Mouse (Mus musculus) intestine, embryonic 16.5 days (tissue): ENCODE data around the gene Ubqln4. TPM values are rescaled to one million over a fixed set of nuclear protein-coding genes. Genes with fewer than 3 reads are reported as not detected.

Experiments used
- ATAC-seq: fragments of 200-750 bp; cut with Nextera tagmentation; 2 replicates; pipeline ENCODE4 v1.8.0; 2017; ENCODE audit warnings: moderate TSS enrichment, moderate library complexity
- H3K27ac ChIP-seq: fragments of 300-500 bp; sonication (generic); 2 replicates; pipeline ENCODE4 v1.5.1; 2014; ENCODE audit warnings: mild to moderate bottlenecking, low read length
- H3K27me3 ChIP-seq: fragments of 300-500 bp; sonication (generic); replicated peaks from 2 replicates; pipeline ENCODE4 v1.6.1; 2014; ENCODE audit warnings: low read length, control low read depth, mixed read lengths; ENCODE audit not compliant: control insufficient read depth, insufficient read depth
- H3K36me3 ChIP-seq: fragments of 300-500 bp; sonication (generic); 2 replicates; pipeline ENCODE4 v1.6.1; 2014; ENCODE audit warnings: low read length, control low read depth; ENCODE audit not compliant: control insufficient read depth, insufficient read depth
- H3K4me1 ChIP-seq: fragments of 300-500 bp; sonication (generic); 2 replicates; pipeline ENCODE4 v1.6.1; 2014; ENCODE audit warnings: low read length, control low read depth, mixed read lengths; ENCODE audit not compliant: control insufficient read depth, insufficient read depth
- H3K4me2 ChIP-seq: fragments of 300-500 bp; sonication (generic); 2 replicates; pipeline ENCODE4 v1.6.1; 2014; ENCODE audit warnings: low read depth, low read length, control low read depth
- H3K4me3 ChIP-seq: fragments of 300-500 bp; sonication (generic); 2 replicates; pipeline ENCODE4 v1.5.1; 2014; ENCODE audit warnings: mild to moderate bottlenecking, low read length
- H3K9ac ChIP-seq: fragments of 300-500 bp; sonication (generic); 2 replicates; pipeline ENCODE4 v1.6.1; 2014; ENCODE audit warnings: low read depth, low read length
- H3K9me3 ChIP-seq: fragments of 300-500 bp; sonication (generic); 2 replicates; pipeline ENCODE4 v1.6.1; 2016; ENCODE audit warnings: low read length, control low read depth; ENCODE audit not compliant: control insufficient read depth
- WGBS: fragments of 180-500 bp; shearing (Covaris S2); extraction: QIAGEN DNeasy Blood & Tissue Kit; methylation state at CpG from one replicate; pipeline ENCODE4 v1.1.7; 2014; 5-methylcytosine and 5-hydroxymethylcytosine counted together
- polyA plus RNA-seq: library from polyadenylated mRNA; unstranded; fragments of >200 nt; fragmentation: Nextera tagmentation; extraction: Ambion mirVana; gene quantifications from 2 replicates; pipeline ENCODE4 v1.2.1, GENCODE M21; 2015

The Ubqln4 gene
- polyA plus RNA-seq, 1 experiment from 2014 or later: 37.2 TPM

DNA sequence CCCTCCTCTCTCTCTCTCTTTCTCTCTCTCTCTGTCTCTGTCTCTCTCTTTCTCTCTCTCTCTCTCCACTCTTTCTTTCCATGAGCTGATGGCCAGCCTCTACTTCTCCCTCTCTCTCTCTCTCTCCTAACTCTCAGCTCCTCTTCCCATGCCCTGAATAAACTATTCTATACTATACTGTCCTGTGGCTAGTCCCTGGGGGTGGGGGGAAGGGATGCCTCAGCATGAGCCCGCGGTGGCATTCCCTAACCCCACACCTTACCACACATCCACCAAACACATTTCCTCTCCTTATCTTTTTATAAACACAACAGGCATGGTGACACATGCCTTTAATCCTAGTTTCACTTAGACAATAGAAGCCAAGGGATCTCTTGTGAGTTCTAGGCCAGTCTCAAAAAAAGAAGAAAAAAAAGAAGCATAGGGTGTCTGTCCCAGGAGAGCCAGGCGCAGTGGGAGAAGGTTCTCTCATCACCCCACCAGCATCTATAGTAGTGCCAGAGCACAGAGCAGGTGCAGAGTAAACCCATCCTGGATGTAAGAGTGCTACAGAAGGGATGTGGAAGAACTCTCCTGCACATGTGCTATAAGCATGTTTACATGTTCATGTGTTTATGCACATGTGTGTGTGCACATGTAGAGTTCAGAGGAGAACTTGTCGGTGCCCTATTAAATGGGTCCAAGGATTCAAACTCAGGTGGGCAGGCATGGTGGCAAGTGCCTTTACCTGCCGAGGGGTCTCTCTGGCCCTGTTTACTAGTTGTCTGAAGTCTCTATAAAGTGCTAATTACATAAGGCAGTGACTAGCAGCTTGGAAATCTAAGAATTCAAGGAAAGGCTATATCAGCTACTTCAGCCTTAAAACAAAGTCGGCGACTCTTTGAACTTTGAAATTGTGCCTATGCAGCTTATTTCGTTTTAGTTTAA lies 25.2 kb downstream of the Ubqln4 start:
- H3K4me3 ChIP-seq: peak overlapping the region; percentile 85
- ATAC-seq: peak; percentile 26
- H3K27ac ChIP-seq: no peak overlapping the region
- H3K4me2 ChIP-seq: peak overlapping the region; percentile 30
- H3K9me3 ChIP-seq: no peaks in the 10 kb centered on the region
- peaks cover 9% of the 10 kb centered on the region for H3K4me1 ChIP-seq
- H3K27me3 ChIP-seq: no peaks in the 10 kb centered on the region
- no peaks in the 10 kb centered on the region for H3K36me3 ChIP-seq
- no peak overlapping the region for H3K9ac ChIP-seq
- WGBS: 48% methylated on average over 8 of the region's 8 CpGs

DNA sequence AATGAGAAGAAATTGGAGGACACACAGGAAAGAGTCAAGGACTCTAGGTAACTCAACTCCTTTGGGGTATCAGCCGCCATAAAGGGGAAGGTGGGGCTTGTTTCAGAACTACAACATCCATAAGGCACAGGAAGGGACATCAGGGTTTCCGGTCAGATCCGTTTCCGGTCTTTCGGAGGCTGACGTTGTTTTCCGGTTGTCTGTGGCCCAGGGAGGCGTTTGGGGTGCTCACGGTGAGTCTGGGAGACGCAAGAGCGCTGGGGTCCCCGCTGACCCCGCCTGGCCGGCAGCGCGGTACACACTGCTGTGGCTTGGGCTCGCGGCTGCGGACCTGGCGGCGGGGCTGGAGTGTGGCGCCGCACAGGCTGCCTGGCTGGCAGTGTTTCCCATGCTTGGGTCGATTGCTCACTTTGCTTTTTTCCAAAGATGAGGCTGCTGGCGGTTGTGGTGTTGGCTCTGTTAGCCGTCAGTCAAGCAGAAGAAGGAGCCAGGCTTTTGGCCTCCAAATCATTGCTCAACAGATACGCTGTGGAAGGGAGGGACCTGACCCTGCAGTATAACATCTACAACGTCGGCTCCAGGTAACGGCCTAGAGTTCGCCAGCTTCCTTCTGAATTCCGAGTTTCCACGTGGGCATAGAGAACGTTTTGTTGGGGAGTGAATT lies 26.0 kb downstream of the Ubqln4 start:
- Histone ChIP-seq H3K4me2 (peak overlapping the region; percentile 65), H3K9ac (peak overlapping the region; percentile 93), H3K4me1 (peaks cover 9% of the 10 kb centered on the region), H3K27me3 (no peaks in the 10 kb centered on the region), H3K4me3 (peak overlapping the region; percentile 85), H3K9me3 (no peaks in the 10 kb centered on the region), H3K27ac (peak overlapping the region; percentile 71), H3K36me3 (no peaks in the 10 kb centered on the region)
- peak; percentile 91 for ATAC-seq
- under 1% methylated on average over 34 of the region's 34 CpGs for WGBS

DNA sequence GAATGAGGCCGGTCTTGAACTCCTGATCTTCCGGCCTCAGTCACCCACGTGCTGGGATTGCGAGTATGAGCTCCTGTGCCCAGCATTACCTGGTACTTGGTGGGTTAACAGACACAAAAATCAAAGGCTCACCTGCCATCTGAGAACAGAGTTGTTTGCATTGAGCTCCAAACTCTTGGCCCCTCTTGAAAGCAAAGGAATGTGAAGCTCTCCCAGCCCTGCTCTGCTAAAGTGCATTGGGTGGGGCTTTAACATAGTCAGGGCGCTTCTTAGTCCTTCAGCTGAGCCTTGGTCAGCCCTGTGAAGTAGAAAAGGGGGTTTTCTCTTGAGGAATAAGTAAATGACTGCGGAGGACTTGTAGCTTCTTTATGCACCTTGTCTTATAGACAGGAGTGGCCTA lies 32.2 kb downstream of the Ubqln4 start:
- peaks cover 18% of the 10 kb centered on the region for H3K36me3 ChIP-seq
- no peak overlapping the region for H3K27ac ChIP-seq
- no peaks in the 10 kb centered on the region for H3K9me3 ChIP-seq
- H3K27me3 ChIP-seq: no peaks in the 10 kb centered on the region
- WGBS: 88% methylated on average over 6 of the region's 6 CpGs
- H3K4me1 ChIP-seq: peaks cover 4% of the 10 kb centered on the region; the same call in 1 of the 2 replicates
- H3K4me3 ChIP-seq: no peak overlapping the region
- no peak for ATAC-seq
- H3K4me2 ChIP-seq: no peak overlapping the region
- H3K9ac ChIP-seq: no peak overlapping the region

DNA sequence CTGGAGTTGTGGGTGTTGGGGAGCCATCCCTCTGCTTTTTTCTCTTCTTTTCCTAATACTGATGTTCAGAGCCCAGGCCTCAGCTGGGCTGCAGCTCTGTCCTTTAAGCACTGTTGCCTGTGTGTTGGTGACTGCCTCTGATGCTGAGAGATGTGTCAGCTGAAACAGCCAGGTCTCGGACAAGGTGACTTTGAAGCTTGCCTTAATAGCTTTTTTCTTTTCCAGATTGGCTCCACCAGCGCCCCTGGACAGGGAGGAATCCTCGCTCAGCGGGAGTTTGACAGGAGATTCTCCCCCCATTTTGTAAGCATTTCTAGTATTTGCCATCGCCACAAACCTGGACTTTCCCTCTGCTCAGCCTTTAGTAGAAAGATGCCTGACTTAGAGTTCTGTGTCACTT lies 33.1 kb downstream of the Ubqln4 start:
- WGBS: 92% methylated on average over 5 of the region's 5 CpGs
- no peak overlapping the region for H3K9ac ChIP-seq
- H3K9me3 ChIP-seq: no peaks in the 10 kb centered on the region
- peaks cover 18% of the 10 kb centered on the region for H3K36me3 ChIP-seq
- ATAC-seq: no peak
- no peak overlapping the region for H3K27ac ChIP-seq
- H3K4me2 ChIP-seq: no peak overlapping the region
- no peaks in the 10 kb centered on the region for H3K4me1 ChIP-seq
- no peak overlapping the region for H3K4me3 ChIP-seq
- H3K27me3 ChIP-seq: no peaks in the 10 kb centered on the region

DNA sequence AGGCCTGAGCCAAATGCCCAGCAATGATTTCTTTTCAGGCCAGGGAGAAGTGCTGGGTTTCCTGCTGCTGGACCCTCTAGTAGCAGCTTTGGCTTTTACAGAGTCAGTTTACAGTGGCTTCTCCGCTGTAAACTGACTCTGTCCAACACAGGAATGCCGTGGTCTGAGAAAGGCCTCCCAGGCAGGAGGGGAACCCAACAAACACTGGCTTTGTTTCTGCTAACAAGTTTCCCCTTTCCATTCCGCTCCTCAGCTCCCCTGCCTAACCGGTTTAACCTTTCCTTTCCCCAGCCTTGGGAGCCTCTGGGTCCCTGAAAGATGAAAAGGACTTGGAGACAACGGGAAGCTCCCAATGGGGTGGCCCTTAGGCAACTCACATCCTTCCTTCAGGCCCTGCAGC lies 36.7 kb downstream of the Ubqln4 start:
- Histone ChIP-seq H3K27ac (no peak overlapping the region), H3K9me3 (no peaks in the 10 kb centered on the region), H3K36me3 (peaks cover 18% of the 10 kb centered on the region), H3K9ac (no peak overlapping the region), H3K4me3 (no peak overlapping the region), H3K4me1 (peaks cover 21% of the 10 kb centered on the region), H3K27me3 (no peaks in the 10 kb centered on the region), H3K4me2 (no peak overlapping the region)
- WGBS: 23% methylated on average over 5 of the region's 5 CpGs
- ATAC-seq: no peak

GRCm38 (mm10) chr3:88591044-88591443 lies 37.5 kb downstream of the Ubqln4 start:
- H3K9ac ChIP-seq: no peak overlapping the region
- no peaks in the 10 kb centered on the region for H3K27me3 ChIP-seq
- H3K4me3 ChIP-seq: no peak overlapping the region
- no peak overlapping the region for H3K4me2 ChIP-seq
- no peak for ATAC-seq
- H3K36me3 ChIP-seq: peaks cover 18% of the 10 kb centered on the region
- no peak overlapping the region for H3K27ac ChIP-seq
- no peaks in the 10 kb centered on the region for H3K9me3 ChIP-seq
- peaks cover 21% of the 10 kb centered on the region for H3K4me1 ChIP-seq
- 47% methylated on average over 3 of the region's 3 CpGs for WGBS

- Histone ChIP-seq H3K9ac (peak overlapping the region; percentile 53), H3K4me2 (peak overlapping the region; percentile 33; the same call in 1 of the 2 replicates), H3K27ac (peak overlapping the region; percentile 59; the same call in 1 of the 2 replicates)
These were observed 38.6 kb downstream of the Ubqln4 start for GRCm38 (mm10) chr3:88591950-88592731.

GRCm38 (mm10) chr3:88592942-88593576 lies 39.5 kb downstream of the Ubqln4 start:
- 0 out of 2 replicates have a peak overlapping the region, but pooled peaks have one; percentile 11 for H3K4me3 ChIP-seq
- peak overlapping the region; percentile 53 for H3K9ac ChIP-seq
- 68% methylated on average over 10 of the region's 10 CpGs for WGBS
- H3K27ac ChIP-seq: peak overlapping the region; percentile 59; the same call in 1 of the 2 replicates
- no peaks in the 10 kb centered on the region for H3K27me3 ChIP-seq
- peaks cover 21% of the 10 kb centered on the region for H3K4me1 ChIP-seq
- peak overlapping the region; percentile 32; the same call in 1 of the 2 replicates for H3K4me2 ChIP-seq
- peak; percentile 32; the same call in 1 of the 2 replicates for ATAC-seq
- peaks cover 5% of the 10 kb centered on the region; the same call in 1 of the 2 replicates for H3K36me3 ChIP-seq
- no peaks in the 10 kb centered on the region for H3K9me3 ChIP-seq

More at GRCm38 (mm10) chr3:88591950-88592731, 38.6 kb downstream of the Ubqln4 start:
- 29% methylated on average over 9 of the region's 9 CpGs for WGBS
- Histone ChIP-seq H3K27me3 (no peaks in the 10 kb centered on the region), H3K4me3 (peak overlapping the region; percentile 5; the same call in 1 of the 2 replicates), H3K9me3 (no peaks in the 10 kb centered on the region), H3K4me1 (peaks cover 21% of the 10 kb centered on the region), H3K36me3 (peaks cover 11% of the 10 kb centered on the region; the same call in 1 of the 2 replicates)
- peak; percentile 40; the same call in 1 of the 2 replicates for ATAC-seq
